Mouse (Mus musculus) retina, adult 2 months (tissue): ENCODE measurements at regions not wholly inside any gene's neighbourhood (a gene's known extent, or its start where the extent isn't known, plus 50 kb on each side); places are given as distances from the start of the nearest gene placed in this dataset.

Experiments used
- DNase-seq: peaks from one replicate; pipeline ENCODE4 v3.0.0-alpha.2; 2012; ENCODE audit warnings: low read depth, low spot score

DNA sequence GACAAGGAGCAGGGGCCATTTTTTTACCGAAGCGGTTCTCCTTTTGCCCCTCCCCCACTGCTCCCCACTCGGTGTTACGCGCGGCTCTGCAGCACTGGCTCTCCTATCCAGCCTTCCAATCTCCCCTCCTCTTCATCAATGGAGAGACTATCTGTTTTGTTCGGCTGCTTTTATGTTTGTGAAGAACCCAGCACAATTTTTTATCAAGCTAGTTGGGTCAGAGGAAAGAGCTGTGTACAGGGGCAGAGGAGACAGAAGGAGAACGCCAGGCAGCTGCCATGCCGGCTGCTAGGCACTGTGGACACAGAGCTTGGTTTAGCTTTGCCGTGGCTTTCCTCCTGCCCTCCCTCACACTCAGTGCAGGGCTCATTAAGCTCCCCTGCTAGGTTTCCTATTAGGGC lies 280.3 kb downstream of the Sox11 start:
- DNase-seq = no peak

DNA sequence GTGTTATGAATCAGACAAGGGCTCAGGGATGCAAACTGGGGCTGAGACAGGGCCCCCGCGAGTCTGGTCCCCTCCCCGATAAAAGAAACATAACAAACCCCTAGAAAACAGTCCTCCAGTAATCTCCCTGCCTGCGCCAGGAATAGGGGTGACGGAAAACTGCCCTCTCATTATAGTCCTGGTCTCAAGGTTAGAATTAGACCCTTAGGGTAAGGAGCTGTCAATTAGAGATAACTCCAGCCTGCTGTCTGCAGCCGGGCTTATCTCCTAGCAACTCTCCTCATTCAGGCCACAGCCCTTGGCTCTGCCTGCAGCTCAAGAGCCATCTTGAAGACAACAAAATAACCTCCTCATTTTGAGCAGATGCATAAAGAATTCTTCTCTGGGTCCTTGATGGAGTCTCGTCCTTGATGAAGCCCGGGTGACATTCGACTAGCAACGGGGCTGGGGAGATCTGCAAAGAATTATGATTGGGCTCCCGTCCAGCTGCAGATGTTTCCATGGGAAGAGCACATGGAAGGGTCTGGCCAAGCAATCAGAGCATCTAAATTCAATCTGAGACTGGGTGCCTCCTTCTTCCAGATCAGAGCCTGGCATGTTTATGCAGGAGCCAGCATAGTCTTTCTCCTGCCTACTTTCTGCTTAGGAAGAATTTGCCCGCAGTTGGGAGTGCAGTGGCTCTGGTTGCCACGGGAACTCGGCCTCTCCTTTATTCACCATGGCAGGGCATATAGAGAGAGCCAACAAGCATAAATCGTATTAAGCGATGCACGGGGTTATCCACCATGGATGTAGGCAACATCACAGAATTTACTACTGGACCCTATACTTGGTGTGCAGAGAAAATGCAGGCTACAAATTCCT lies 281.2 kb downstream of the Sox11 start:
- no peak for DNase-seq

DNA sequence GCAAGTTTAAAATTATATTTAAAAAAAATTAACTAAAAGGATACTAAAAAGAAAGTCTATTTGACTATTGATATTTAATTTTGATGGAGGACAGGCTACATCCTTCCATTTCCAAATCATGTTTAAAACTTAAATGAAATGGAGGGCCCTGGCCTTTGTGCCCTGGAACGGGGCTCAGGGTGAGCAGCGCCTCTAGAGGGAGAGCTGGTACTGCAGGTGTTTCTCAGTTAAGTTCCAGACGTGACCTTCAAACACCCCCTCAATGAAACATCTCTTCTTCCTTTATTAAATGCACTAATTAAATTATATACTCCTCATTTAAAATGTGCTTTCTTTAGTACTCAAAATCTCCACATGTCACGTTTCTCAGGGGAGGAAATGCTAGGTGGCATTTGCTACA lies 282.5 kb downstream of the Sox11 start:
- DNase-seq = no peak

GRCm38 (mm10) chr12:27054411-27054810 lies 288.0 kb downstream of the Sox11 start:
- no peak for DNase-seq

- DNase-seq = no peak
Measured at GRCm38 (mm10) chr12:27037922-27038321, 304.5 kb downstream of the Sox11 start.

DNA sequence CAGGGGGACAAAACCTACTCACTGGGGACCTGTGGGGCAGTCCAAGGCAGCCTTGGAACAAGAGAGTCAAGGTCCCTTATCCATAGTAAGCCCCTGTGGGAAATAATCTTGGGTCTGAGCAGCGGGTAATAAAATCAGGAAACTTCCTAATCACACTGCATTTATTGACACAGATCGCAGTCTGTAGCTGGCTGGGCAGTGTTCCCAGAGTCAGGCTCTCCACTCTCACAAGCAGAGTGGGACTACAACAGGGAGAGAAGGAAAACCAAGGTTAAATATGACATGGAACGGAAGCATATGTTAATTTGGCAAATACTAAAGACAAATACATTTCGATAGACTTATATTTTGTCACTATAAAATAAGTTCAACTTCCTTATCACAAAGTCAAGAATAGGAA lies 322.6 kb downstream of the Sox11 start:
- DNase-seq = no peak

DNA sequence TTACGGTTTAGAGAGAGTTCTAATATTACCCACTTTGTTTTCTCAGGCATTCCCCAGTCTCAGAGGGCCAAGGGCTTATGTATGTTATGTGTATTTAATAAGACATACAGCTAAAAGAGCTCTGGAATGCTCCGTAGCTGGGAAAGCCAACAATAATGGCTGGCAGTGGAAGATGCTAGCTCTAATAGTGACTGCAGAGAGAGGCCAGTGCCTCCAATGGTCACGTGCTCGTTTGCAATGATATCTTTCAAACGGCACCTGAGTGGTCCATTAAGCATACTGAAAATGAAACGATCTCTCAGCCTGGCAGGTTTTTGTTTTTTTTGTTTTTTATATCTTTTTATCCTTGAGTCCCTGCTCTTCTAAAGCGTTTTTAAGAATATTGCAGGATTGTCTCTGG lies 324.0 kb downstream of the Sox11 start:
- DNase-seq = no peak

GRCm38 (mm10) chr12:26999287-26999686 lies 343.1 kb downstream of the Sox11 start:
- DNase-seq = no peak

DNA sequence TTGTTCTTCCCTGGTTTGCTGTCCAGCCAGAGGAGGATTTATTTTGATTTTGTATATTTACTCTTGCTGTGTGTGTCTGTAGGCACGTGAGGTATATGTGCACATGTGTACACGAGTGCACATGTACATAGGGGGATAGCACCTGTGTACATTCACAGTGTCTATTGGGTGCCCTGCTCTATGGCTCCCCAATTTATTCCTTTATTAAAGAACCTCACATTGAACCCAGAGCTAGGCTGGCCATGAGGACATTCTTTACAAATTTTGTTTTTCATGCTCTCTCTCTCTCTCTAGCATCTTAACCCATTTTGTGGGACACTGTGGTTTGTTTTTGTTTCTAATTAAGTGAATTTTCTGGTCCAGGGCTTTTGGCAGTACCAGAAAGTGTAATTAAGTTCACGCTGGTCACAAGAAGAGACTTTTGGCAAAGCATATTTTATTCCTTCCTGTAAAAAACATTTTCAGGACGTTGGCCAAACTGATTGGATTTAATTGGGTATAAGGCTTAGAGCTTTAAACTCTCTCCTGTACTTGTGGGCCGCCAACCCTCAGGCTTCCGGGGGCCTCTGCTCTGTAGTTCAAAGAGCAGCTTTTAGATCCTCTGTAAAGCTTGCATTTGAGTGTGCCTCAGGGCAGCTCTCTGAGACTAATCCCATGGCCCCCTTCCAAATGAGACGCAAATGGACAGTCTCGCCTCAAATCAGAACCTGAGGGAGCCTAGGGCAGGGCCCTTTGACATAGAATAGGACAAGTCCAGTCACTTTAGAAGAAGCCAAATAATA lies 365.9 kb downstream of the Sox11 start:
- DNase-seq = no peak

DNA sequence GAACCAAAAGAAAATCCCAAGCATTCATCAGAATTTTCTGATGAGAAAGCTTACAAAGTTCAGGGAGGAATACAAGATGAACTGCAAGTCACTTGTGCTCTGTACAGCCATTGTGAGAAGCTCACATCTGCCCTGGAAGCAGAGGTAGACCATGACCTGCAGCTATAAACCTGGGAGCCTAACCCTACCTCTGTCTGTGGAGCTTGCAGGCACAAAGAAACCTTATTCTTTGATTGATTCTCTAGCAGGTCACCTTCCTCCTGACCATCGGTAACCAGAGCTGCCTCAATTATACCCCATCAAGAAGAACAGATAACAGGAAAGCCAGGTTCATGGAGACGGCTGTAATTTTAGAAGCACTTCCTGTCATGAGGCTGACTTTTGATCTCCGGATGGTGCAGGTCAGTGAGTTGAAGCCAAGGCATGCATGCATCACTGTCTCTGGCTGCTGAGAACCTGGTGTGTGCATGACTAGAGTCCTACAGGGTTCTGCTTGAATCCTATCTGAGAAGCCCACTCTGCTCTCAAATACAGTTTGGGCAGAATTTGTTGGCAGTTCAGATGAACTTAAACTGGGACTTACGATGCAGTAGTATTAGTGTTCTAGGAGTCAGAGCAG lies 369.8 kb downstream of the Sox11 start:
- DNase-seq = no peak

GRCm38 (mm10) chr12:26967018-26967737 lies 375.2 kb downstream of the Sox11 start:
- no peak for DNase-seq

DNA sequence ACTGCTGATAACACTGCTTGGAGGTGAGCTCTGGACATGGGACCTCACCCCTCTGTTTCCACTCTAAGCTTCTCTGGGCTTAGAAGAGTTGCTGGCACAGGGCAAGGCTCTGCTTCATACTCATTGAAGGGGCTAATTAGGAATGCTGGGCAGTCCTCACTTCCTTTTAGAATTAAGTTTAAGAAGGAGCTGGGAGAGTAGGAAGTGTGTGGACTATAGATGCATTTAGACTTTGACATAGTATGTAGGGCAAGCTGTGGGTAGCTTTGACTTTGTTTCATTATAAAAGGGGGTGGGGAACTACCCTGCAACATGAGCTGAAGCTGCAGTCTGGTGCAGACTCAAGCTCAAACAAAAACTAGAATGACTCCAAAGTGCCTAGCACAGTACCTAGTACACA lies 378.5 kb downstream of the Sox11 start:
- DNase-seq = no peak

GRCm38 (mm10) chr12:26939831-26940230 lies 402.5 kb downstream of the Sox11 start:
- DNase-seq = no peak

- DNase-seq = no peak
Measured at GRCm38 (mm10) chr12:26937836-26938235, 404.5 kb downstream of the Sox11 start.

DNA sequence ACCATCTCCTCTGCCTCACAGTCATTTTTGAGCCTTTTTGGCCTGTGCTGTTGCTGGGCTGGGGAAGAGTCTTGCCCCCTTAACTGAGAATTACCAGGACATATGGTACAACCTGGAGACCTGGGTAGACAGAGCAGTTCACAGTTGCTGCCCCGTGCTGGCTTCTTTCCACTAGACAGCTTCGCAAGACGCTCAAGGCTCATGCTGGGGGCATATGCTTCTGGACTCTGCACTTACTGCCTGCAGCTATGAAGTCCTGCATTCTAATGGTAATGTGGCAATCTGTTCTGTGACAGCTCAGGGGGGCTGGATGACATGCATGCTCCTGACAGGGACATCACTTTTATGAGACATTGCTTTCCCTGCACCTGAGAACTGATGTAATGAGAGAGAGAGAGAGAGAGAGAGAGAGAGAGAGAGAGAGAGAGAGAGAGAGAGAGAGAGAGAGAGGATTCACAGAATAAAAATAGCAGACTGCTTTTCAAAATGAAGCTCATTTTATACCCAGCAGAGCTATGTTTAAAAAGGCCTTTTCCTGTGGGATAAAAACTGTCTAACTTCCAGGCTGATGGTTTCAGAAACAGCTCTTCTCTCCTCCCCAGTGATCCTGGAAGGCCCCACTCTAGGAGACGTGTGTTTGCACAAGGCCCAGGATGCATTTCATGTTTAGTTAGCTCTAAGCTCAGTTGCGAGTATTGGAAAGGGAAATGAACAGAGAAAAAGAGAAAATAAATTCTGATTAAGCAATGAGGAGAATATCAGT lies 405.5 kb downstream of the Sox11 start:
- DNase-seq = no peak

GRCm38 (mm10) chr12:26930155-26930867 lies 412.1 kb downstream of the Sox11 start:
- DNase-seq = no peak

- DNase-seq = no peak
Measured at GRCm38 (mm10) chr12:26906126-26906525, 436.2 kb downstream of the Sox11 start.

DNA sequence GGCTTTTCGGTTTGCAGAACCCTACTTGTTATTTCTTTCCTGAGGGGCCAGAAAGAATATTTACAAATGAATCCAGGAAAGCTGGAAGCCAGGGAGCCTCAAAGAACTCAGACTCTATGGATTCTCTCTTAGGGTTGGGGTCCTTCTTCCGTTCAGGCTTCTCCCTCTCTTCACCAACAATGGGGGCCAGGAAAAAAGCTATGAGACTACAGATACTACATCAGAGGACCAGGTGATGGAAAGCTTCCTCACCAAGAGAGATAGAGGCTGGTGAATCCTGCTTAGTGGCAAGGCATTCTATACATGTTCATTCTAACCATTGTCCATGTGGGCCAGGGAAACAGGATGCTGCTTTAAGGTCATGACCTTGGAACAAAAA lies 434.9 kb downstream of the Cmpk2 start:
- DNase-seq = no peak

DNA sequence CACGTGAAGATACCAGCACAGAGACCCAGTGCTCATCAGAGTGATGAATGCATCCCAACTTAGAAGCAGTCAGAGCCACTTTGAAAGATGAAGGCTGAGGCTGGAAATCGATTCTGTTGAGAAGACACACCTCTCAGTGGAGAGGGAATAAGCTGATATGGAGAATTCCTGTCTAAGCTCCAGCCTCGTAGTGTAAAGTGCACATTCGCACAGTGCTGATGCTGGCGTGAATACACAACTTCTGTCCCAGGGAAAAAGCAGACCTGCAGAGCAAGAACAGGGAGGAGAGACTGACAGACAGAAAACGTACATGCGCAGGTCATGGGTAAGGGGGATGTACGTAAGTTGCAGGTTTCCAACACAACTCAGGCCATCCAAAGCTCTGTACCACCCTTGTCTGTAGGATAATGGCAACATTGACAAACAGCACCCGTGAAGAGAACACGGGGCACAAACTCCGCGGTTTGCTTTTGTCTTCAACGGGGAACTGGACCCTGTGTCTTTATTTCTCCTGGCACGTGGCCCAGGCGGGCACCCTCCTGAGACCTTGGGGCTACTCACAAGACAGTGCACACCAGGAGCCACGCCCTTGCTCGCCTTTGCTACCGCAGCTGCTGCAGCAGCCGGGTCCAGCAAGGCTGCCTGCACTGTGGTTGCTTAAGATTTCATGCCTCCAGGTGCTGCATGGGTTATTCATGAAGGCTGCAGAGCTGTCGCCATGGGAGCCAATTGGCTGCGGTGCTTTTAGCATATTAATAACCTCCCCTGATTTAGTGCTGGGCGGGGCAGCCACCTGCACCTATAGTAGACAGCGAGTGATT lies 434.3 kb downstream of the Cmpk2 start:
- no peak for DNase-seq

DNA sequence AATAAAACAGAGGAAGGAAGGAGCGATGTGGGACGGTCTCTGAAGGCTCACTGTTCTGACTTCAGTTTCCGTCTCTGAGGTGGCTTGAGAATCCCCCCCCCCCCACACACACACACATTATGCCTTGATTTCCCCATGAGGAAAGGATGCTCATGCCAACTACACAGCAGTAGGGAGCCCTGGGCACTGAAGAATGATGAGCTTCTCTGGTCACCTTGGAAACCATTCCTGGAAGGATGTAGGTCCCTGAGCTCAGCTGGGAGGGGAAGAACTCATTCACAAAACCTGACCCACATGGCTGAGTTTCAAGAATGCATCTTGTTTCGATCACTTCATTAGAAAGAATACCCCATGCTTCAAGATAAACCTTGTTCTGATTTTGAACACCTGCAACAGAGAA lies 422.2 kb downstream of the Cmpk2 start:
- DNase-seq = no peak
